Mouse (Mus musculus) megakaryocyte, embryonic 14.5 days (primary cell): ENCODE data around the gene Olfr1344.

Experiments used
- FLI1 ChIP-seq: IDR thresholded peaks from 2 replicates; pipeline ENCODE4 v1.6.1; 2012; ENCODE audit warnings: low read length, inconsistent platforms, mixed read lengths
- GATA1 ChIP-seq: IDR thresholded peaks from 3 replicates; pipeline ENCODE4 v1.6.1; 2012; ENCODE audit warnings: mixed read lengths, low read length, inconsistent platforms, borderline replicate concordance

- no peak for TF ChIP-seq GATA1
- TF ChIP-seq FLI1: no peak
These were observed 17.9 kb downstream of the Olfr1344 start for GRCm38 (mm10) chr7:6456399-6456798.
